Mouse (Mus musculus): Measurements from ENCODE around the gene Ldhc. TPM values are rescaled to one million over a fixed set of nuclear protein-coding genes. Genes with fewer than 3 reads are reported as not detected.

The Ldhc gene
- total RNA-seq, 2 experiments from 2014 or later, result not detected

GRCm38 (mm10) chr7:46919551-46920176 lies 58.7 kb downstream of the Ldhc start, which contains the start of gene Tsg101:
Gene Tsg101 (minus strand): TSS chr7:46919969.
- DNase-seq, result peak; percentile 91 to 92

DNA sequence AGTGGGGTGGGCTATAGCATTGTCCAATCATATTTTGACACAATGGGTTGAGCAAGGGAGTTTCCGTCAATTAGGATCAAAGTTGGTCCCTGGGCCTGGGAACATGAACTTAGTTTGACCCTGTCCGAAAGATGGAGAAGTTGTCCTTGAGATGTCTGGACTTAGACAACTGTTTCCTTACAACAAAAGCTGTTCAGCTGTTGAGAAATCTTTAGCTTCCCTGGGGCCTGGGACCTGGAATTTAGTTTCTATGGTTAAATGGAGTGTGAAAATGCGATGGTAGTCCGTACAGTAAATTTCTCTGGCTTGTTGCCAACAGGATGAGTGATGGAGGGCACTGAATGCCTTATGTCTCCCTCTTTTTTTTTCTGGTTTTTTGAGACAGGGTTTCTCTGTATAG lies 61.1 kb downstream of the Ldhc start:
- DNase-seq, result no peak

Other genes with a start within 250 kb of the Ldhc start
- 10 to 100 TPM; 42.4 to 45.4 TPM for gene Sergef, start 221.4 kb upstream of the Ldhc start, total RNA-seq (2021)
- under 1 TPM; 0.10 to 0.25 TPM for gene Tph1, start 188.7 kb upstream of the Ldhc start, total RNA-seq (2021)
- gene Saal1, start 150.5 kb upstream of the Ldhc start, total RNA-seq (2021), result 10 to 100 TPM; 10.3 to 11.3 TPM
- gene Saa3, start 145.5 kb upstream of the Ldhc start, total RNA-seq (2021), result not detected
- gene Saa4, start 128.6 kb upstream of the Ldhc start, total RNA-seq (2021), result not detected
- not detected for gene Saa1, start 118.2 kb upstream of the Ldhc start, total RNA-seq (2021)
- not detected for gene Saa2, start 109.4 kb upstream of the Ldhc start, total RNA-seq (2021)
- 10 to 100 TPM; 16.2 to 16.4 TPM for gene Hps5, start 65.1 kb upstream of the Ldhc start, total RNA-seq (2021)
- 10 to 100 TPM; 36.9 to 37.2 TPM for gene Gtf2h1, start 65.1 kb upstream of the Ldhc start, total RNA-seq (2021)
- 100 to 1,000 TPM; 286 to 311 TPM for gene Ldha, start 19.7 kb upstream of the Ldhc start, total RNA-seq (2021)
- 10 to 100 TPM; 73.0 to 80.2 TPM for gene Tsg101, start 58.8 kb downstream of the Ldhc start, total RNA-seq (2021)
- gene Uevld, start 97.3 kb downstream of the Ldhc start, total RNA-seq (2021), result 10 to 100 TPM; 15.5 to 18.3 TPM
- not detected for gene Gm9999, start 122.4 kb downstream of the Ldhc start, total RNA-seq (2021)
- 10 to 100 TPM; 16.3 to 16.5 TPM for gene Spty2d1, start 147.2 kb downstream of the Ldhc start, total RNA-seq (2021)
- 10 to 100 TPM; 11.9 to 12.5 TPM for gene Tmem86a, start 189.4 kb downstream of the Ldhc start, total RNA-seq (2021)

All from layer of hippocampus, postnatal 36 days (tissue).